Mouse (Mus musculus) brain, adult 10 weeks (tissue): Measurements from ENCODE around the gene Plcxd1. TPM values are rescaled to one million over a fixed set of nuclear protein-coding genes. Genes with fewer than 3 reads are reported as not detected.

Source experiments
- polyA plus RNA-seq: library from polyadenylated mRNA; stranded (reverse); fragments of 350-450 nt; fragmentation: Illumina TruSeq; extraction: RNeasy Lipid Tissue Mini Kit (QIAGEN cat#74804); gene quantifications from one replicate; pipeline ENCODE4 v1.2.3, GENCODE M21; 2015; ENCODE audit warnings: low read depth, low replicate concordance

Gene Plcxd1
- polyA plus RNA-seq = 15.2 TPM

GRCm38 (mm10) chr5:110099656-110100580 is at the start of gene Plcxd1:
TSS of gene Plcxd1 (plus strand) at chr5:110099969.

GRCm38 (mm10) chr5:110072413-110072812 is 27.4 kb upstream of the Plcxd1 start, which contains the start of gene Gm17655:
TSS of gene Gm17655 (minus strand) at chr5:110072513.

DNA sequence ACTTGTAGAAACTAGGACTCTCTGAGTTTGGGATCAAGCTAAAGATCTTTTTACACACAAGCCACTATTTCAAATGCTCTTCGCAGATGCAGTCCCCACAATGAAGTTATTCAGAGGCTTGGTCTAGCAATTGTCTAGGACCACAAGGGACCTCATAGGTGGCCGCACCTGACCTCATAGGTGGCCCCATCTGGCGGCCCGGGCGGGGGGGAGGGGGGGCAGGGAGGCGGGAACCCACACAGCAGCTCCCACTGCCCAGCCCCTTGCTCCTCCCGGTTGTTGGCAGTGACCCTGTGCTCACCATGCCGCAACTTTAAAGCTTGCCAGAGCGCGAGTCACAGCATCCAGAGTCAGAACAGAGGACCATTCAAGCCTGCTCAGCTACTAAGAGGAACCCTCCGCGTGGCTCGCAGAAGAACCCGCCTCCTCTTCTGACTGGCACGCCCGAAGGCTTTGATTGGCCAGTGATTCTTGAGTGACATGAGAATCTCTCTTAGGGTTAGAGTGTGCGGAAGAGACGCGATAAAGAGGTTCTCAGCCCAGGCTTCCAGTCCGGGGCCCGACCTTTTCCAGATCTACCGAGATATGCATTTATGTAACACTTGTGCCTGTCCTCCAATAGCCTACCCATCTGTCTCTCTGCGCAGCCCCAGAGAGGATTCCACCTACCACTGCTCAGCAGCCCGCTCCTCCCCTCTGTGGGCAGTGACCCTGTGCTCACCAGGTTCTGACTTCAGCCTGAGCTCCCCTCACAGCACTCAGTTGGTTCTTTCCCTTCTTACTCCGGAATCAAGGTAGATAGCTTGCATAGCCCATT is 5.5 kb upstream of the Plcxd1 start, which contains the start of gene Gm35315:
Gm35315 (minus strand) TSS at position 391 of the 817 bp plus-strand sequence.

GRCm38 (mm10) chr5:110107581-110108304 is 8.0 kb downstream of the Plcxd1 start, which contains the start of gene Gtpbp6:
TSS of gene Gtpbp6 (minus strand) at chr5:110108197.

DNA sequence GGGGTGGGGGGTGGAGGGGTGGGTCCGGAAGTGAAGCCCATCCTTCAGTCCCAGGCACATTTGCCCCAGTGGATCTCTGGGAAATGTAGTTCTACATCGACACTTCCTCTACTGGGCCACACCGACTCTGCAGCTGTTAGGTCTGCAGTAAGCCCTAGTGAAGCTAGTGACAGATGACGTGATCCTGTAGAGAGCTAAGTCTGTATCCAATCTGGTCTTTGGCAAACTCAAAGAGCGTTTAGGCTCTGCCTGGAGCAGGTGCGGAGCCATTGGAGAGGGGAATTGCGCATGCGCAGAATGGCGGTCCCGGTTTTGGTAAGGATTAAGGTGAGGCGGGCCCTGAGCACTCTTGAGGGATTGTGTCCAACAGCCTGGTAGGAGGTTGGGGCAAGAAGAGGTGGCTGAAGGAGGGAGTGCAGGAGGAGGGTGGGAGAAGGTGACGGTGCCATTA is 10.2 kb downstream of the Plcxd1 start, which contains the start of gene Zfp605:
Zfp605 (plus strand) TSS at position 102 of the 451 bp plus-strand sequence.

DNA sequence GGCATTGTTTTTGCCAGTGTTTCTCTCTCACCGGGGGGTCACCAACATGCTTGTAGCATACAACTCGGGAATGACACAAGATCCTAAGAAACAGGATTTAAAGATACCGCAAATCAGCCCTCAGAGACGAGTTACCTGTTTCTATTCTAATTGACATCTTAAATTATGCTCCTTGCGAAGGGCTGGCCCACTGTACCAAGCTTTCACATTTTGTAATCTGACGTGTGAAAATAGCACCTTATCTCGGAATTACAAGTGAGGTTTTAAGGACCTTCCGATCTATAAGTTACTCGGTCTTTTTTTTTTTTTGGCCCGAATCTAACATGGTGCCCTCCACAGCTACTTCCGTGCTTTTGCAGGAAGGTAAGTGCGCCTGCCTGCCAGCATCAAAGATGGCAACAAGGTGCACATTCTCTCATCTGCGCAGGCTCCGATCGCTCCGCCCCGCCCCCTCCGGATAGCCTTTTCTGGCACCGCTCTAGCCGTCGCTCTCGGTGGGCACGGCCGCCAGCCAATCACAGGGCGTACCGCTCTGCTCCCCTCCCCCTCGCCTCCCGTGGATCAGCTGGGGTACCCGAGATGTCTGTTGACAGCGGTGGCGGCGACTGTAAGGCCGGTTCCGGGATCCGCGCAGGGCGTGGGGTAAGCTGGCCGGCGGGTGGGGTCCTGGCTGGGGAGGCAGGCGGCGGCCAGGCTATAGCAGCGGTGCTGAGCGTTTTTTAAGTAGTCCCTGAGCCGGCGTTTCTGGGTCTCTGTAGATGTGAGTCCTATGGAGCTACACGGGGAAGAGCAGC is 35.7 kb downstream of the Plcxd1 start, which contains the start of gene Chfr:
Chfr (plus strand) TSS at position 550 of the 794 bp plus-strand sequence.

Other genes starting within 250 kb of the Plcxd1 start
- gene Gm15446, start 176.6 kb upstream of the Plcxd1 start, polyA plus RNA-seq = 47.5 TPM
- 66.6 TPM for gene Zfp932, start 103.4 kb upstream of the Plcxd1 start, polyA plus RNA-seq
- 6.9 TPM for gene Gm17655, start 27.5 kb upstream of the Plcxd1 start, polyA plus RNA-seq
- gene Gm35315, start 5.5 kb upstream of the Plcxd1 start, polyA plus RNA-seq = 0.45 TPM
- 54.8 TPM for gene Gtpbp6, start 8.2 kb downstream of the Plcxd1 start, polyA plus RNA-seq
- gene Zfp605, start 10.1 kb downstream of the Plcxd1 start, polyA plus RNA-seq = 12.0 TPM
- gene Chfr, start 35.9 kb downstream of the Plcxd1 start, polyA plus RNA-seq = 38.1 TPM
- gene Golga3, start 76.7 kb downstream of the Plcxd1 start, polyA plus RNA-seq = 21.9 TPM
- gene Ankle2, start 131.0 kb downstream of the Plcxd1 start, polyA plus RNA-seq = 21.4 TPM
- gene Pgam5, start 169.9 kb downstream of the Plcxd1 start, polyA plus RNA-seq = 71.7 TPM
- 11.1 TPM for gene Pxmp2, start 186.2 kb downstream of the Plcxd1 start, polyA plus RNA-seq
- gene Pole, start 186.3 kb downstream of the Plcxd1 start, polyA plus RNA-seq = 0.88 TPM
- 0.25 TPM for gene P2rx2, start 243.2 kb downstream of the Plcxd1 start, polyA plus RNA-seq
- not detected for gene Lrcol1, start 244.8 kb downstream of the Plcxd1 start, polyA plus RNA-seq